In genomic region chr6:17306602-17307325, GRCm38 (mm10) we compare ENCODE assay signal across 8 mouse cellular contexts. TPM values are rescaled to one million over a fixed set of nuclear protein-coding genes. Genes with fewer than 3 reads are reported as not detected.
A peak's percentile ranks its signal among the peaks of the same experiment; 100 is the strongest.
DNase-seq lines count a peak whose midpoint lies in the region; ATAC-seq and TF ChIP-seq lines count a peak whose summit lies in the region.

No protein-coding gene starts in this region.

- WGBS in kidney, adult 2 months: 2% methylated on average over 19 of the region's 19 CpGs
- WGBS in stomach, embryonic 14.5 days: under 1% methylated on average over 19 of the region's 19 CpGs

- H3K4me1 ChIP-seq in brown adipose tissue, adult 24 weeks (ENCODE audit: control insufficient read depth, insufficient read depth, insufficient read length, low read length): 0 out of 2 replicates have a peak, but pooled peaks cover 2% of the 10 kb centered on the region
- 0 out of 2 replicates have a peak, but pooled peaks cover 5% of the 10 kb centered on the region for H3K4me1 ChIP-seq in kidney, adult 2 months (ENCODE audit: control insufficient read depth, insufficient read depth, low read length)
- no peaks in the 10 kb centered on the region for H3K4me1 ChIP-seq in stomach, embryonic 14.5 days (ENCODE audit: control insufficient read depth, insufficient read depth, low read length)

- no peaks in the 10 kb centered on the region for H3K9me3 ChIP-seq in stomach, embryonic 14.5 days (ENCODE audit: control insufficient read depth, low read depth, low read length)

- DNase-seq in adrenal gland, adult 18-20 months (ENCODE audit: low spot score in 2 of 2): peak; percentile 6 to 22
- DNase-seq in adrenal gland, postnatal 4 days (ENCODE audit: low spot score in 2 of 2): no peak
- peak; percentile 45 for DNase-seq in heart, adult 8-10 months (ENCODE audit: low spot score)
- DNase-seq in kidney, adult 2 months: peak; percentile 14
- peak; percentile 70 for DNase-seq in lung, postnatal 10 days
- no peak for DNase-seq in right cerebral cortex, adult 18-20 months

- H3K4me2 ChIP-seq in stomach, embryonic 14.5 days (replicated peaks; ENCODE audit: low read depth, low read length): peak overlapping the region; percentile 76

- peak overlapping the region; percentile 81 for H3K4me3 ChIP-seq in brown adipose tissue, adult 24 weeks (ENCODE audit: insufficient read depth, low read depth, low read length)
- peak overlapping the region; percentile 41 for H3K4me3 ChIP-seq in kidney, adult 2 months (ENCODE audit: insufficient read depth, low read depth, low read length)
- peak overlapping the region; percentile 43 for H3K4me3 ChIP-seq in stomach, embryonic 14.5 days (ENCODE audit: low read depth, low read length)

- no peak for TF ChIP-seq POLR2A in kidney, adult 2 months (IDR thresholded peaks at IDR 0.05; ENCODE audit: low read depth, low read length)

- H3K36me3 ChIP-seq in kidney, adult 2 months (ENCODE audit: control insufficient read depth, insufficient read depth, low read length): no peaks in the 10 kb centered on the region
- H3K36me3 ChIP-seq in stomach, embryonic 14.5 days (ENCODE audit: control insufficient read depth, insufficient read depth, low read length): no peaks in the 10 kb centered on the region

- H3K9ac ChIP-seq in stomach, embryonic 14.5 days (replicated peaks; ENCODE audit: low read depth, low read length): peak overlapping the region; percentile 46

- no peaks in the 10 kb centered on the region for H3K27me3 ChIP-seq in kidney, adult 2 months (replicated peaks; ENCODE audit: control insufficient read depth, insufficient read depth, low read length)
- H3K27me3 ChIP-seq in stomach, embryonic 14.5 days (ENCODE audit: control insufficient read depth, insufficient read depth, low read length): 0 out of 2 replicates have a peak, but pooled peaks cover 4% of the 10 kb centered on the region

- no peak for TF ChIP-seq CTCF in kidney, adult 2 months (conservative IDR thresholded peaks at IDR 0.05; ENCODE audit: insufficient read depth, insufficient read length, low read depth, low read length)

- peak overlapping the region; percentile 99 for H3K27ac ChIP-seq in brown adipose tissue, adult 24 weeks (replicated peaks; ENCODE audit: low read depth, low read length)
- peak overlapping the region; percentile 84 for H3K27ac ChIP-seq in kidney, adult 2 months (ENCODE audit: insufficient read depth, low read depth, low read length)
- H3K27ac ChIP-seq in stomach, embryonic 14.5 days (ENCODE audit: low read length): peak overlapping the region; percentile 78

- ATAC-seq in stomach, embryonic 14.5 days (ENCODE audit: insufficient number of reproducible peaks, insufficient read depth, low FRiP score, low read depth): peak; percentile 31; the same call in 1 of the 2 replicates

RNA-seq across cellular contexts. Expression of gene Cav1, which starts 0.6 kb away (rescaled TPM):
- 100 to 1,000 TPM; 113 to 427 TPM for total RNA-seq in adrenal gland, adult 18-20 months (2021)
- 100 to 1,000 TPM; 172 to 175 TPM for total RNA-seq in adrenal gland, postnatal 4 days (2021)
- 735 and 867 TPM in 2 replicates for polyA plus RNA-seq in brown adipose tissue, adult 24 weeks (2012; ENCODE audit: insufficient read depth, insufficient read length, missing spikeins)
- 100 to 1,000 TPM; 156 to 240 (median 203) TPM for total RNA-seq in heart, adult 8-10 months (2022)
- 149 and 197 TPM in 2 replicates for polyA plus RNA-seq in kidney, adult 2 months (2012; rRNA removed)
- polyA plus RNA-seq in stomach, embryonic 14.5 days (2014; fragmentation: Nextera tagmentation; extraction: Ambion mirVana): 350 and 378 TPM in 2 replicates

RNA-seq across cellular contexts. Expression of gene Cav2, which starts 25.8 kb away (rescaled TPM):
- total RNA-seq in adrenal gland, adult 18-20 months (2021): 10 to 100 TPM; 24.5 to 87.0 TPM
- 10 to 100 TPM; 21.0 to 24.1 TPM for total RNA-seq in adrenal gland, postnatal 4 days (2021)
- polyA plus RNA-seq in brown adipose tissue, adult 24 weeks (2012; ENCODE audit: insufficient read depth, insufficient read length, missing spikeins): 223 and 244 TPM in 2 replicates
- 10 to 100 TPM; 28.1 to 43.5 (median 41.9) TPM for total RNA-seq in heart, adult 8-10 months (2022)
- polyA plus RNA-seq in kidney, adult 2 months (2012; rRNA removed): 44.0 and 50.3 TPM in 2 replicates
- 49.5 and 58.0 TPM in 2 replicates for polyA plus RNA-seq in stomach, embryonic 14.5 days (2014; fragmentation: Nextera tagmentation; extraction: Ambion mirVana)

Comparison
In these comparisons a context has a peak if more than half of its experiments do, and no peak if none do; other contexts are left out.
1. DNase-seq: peak in adrenal gland, adult 18-20 months (2 of 2), heart, adult 8-10 months (single experiment), kidney, adult 2 months (single experiment) and lung, postnatal 10 days (single experiment); none in adrenal gland, postnatal 4 days (0 of 2) and right cerebral cortex, adult 18-20 months (single experiment).
2. Peak in every context shown above with its lines, with median percentiles within 50 percentile points of each other: H3K27ac ChIP-seq and H3K4me3 ChIP-seq.